Mouse (Mus musculus) splenic B cell, adult 2 months (primary cell): ENCODE measurements at regions not wholly inside any gene's neighbourhood (a gene's known extent, or its start where the extent isn't known, plus 50 kb on each side); places are given as distances from the start of the nearest gene placed in this dataset.

ENCODE experiments used
- DNase-seq: peaks from one replicate; pipeline ENCODE4 v3.0.0-alpha.2; 2011; ENCODE audit warnings: low read depth, low spot score
- H3K27me3 ChIP-seq: 2 replicates; pipeline ENCODE4 v1.6.1; 2012; ENCODE audit warnings: mild to moderate bottlenecking, low read length, moderate library complexity, mixed read lengths; ENCODE audit not compliant: control insufficient read depth, poor library complexity, insufficient read depth, severe bottlenecking
- H3K36me3 ChIP-seq: 2 replicates; pipeline ENCODE4 v1.6.1; 2012; ENCODE audit warnings: mild to moderate bottlenecking, low read length, moderate library complexity, mixed read lengths; ENCODE audit not compliant: control insufficient read depth, poor library complexity, insufficient read depth, severe bottlenecking

DNA sequence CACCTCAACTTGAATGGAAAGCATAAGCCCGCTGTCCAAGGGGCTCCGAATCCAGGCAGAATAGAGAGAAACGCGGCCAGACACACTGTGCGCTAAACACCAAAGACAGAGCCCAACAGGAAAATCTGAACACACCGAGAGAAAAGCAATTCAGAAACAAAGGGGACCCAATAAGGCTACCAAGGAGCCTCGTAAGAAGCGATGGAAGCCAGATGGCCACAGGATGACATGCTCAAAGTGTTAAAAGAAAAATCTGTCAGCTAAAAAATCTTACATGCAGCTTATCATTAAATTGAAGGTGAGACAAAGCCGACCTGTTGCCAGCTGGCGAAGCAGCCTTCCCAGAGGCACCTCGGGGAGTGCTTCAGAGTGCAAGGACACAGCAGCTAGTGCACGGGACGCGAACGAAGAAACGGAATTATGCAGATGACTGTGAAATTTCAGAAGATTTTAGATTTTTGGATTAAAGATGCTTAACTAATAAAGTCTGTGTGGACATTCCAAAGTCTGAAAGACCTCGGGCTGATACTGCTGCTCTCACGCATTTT lies 73.2 kb upstream of the A530016L24Rik start:
- no peak for DNase-seq
- H3K27me3 ChIP-seq, result no peaks in the 10 kb centered on the region
- H3K36me3 ChIP-seq, result no peaks in the 10 kb centered on the region

DNA sequence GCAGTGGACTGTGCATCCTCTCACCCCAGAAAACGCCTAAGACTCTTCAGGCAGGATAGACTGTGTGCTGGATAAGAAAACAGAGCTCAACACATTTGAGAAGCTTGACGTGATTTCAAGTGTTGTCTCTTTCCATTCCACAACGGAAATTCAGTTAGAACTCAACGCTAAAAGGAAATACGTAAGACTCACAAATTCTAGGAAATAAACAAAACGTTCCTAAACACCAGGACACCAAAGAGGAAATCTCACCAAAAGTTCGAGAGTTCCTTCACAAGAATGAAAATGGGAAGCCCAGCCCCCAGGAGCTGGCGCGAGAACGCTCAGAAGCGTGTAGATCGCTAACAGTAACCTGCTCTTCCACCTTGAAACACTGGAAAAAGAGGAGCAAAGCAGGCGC lies 72.7 kb upstream of the A530016L24Rik start:
- Histone ChIP-seq H3K27me3 (no peaks in the 10 kb centered on the region), H3K36me3 (no peaks in the 10 kb centered on the region)
- no peak for DNase-seq

DNA sequence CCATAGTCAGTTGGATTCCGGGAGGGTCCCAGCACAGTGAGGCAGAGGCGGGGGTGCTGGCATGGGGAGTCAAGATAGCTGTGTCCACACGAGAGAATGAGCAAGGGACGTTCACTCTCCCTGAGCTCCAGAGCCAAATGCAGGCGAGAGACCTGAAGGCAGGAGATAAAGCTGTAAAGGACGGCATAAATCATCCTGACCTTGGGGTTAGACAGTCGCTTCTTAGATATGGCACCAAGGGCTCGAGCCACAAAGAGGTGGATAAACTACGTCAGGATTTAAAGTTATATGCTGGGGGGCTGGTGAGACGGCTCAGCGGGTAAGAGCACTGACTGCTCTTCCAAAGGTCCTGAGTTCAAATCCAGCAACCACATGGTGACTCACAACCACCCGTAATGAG lies 70.6 kb upstream of the A530016L24Rik start:
- Histone ChIP-seq H3K27me3 (no peaks in the 10 kb centered on the region), H3K36me3 (no peaks in the 10 kb centered on the region)
- no peak for DNase-seq

DNA sequence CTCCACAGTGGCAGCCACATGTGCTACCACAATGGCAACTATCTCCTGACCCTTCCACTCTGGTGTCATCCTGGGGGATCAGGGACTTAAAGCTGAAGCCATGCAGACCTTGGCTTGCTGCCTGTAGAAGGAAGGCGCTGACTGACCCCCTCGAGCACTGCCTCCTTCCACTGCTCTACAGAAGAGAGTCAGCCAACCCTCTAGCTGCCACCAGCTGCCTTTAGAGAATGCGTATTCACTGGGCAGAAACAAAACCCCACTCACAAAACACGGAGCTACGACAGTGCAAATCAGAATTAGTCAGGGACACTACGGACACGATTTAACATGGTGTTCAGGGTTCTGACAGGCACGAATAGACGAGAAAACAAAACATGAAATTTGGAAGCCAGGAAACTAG lies 67.1 kb upstream of the A530016L24Rik start:
- no peaks in the 10 kb centered on the region for H3K36me3 ChIP-seq
- H3K27me3 ChIP-seq, result no peaks in the 10 kb centered on the region
- DNase-seq, result no peak

DNA sequence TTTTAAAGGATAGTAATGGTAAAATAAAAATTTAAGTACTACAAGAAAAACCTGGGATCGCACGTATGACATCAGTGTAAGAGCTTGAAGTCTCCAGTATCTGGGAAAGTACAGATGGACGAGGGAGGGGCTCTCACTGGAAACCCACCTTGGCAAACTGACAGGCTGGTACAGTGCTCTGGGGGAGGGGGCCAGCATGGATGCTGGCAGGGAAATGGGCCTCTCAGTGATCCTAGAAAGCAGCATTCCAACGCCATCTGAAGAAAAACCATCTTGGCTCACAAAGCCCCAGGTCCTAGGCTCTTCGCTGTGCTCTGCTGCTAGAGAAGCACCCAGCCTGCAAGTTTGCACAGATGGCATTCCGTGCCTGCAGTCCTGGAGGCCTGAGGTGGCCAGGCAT lies 65.1 kb upstream of the A530016L24Rik start:
- DNase-seq, result no peak
- no peaks in the 10 kb centered on the region for H3K27me3 ChIP-seq
- H3K36me3 ChIP-seq, result no peaks in the 10 kb centered on the region

DNA sequence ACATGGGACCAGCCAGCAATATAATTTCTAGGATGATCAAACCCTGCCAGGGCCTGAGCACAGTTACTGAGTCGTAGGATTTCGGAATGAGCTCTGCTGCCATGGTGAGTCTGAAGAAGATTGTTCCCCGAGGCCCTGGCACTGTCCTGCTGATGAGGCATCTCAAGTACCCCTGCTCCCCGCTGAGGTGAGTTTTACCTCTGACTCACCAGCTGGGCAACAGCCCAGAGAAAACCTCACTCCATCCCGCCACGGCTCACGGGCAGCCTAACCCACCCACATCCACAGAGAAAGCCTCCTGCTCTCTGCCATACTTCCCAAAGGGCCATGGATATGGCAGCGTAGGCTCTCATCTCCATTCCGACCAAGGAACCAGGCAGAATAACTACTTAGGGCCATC lies 62.6 kb upstream of the A530016L24Rik start:
- no peak for DNase-seq
- Histone ChIP-seq H3K36me3 (no peaks in the 10 kb centered on the region), H3K27me3 (no peaks in the 10 kb centered on the region)

DNA sequence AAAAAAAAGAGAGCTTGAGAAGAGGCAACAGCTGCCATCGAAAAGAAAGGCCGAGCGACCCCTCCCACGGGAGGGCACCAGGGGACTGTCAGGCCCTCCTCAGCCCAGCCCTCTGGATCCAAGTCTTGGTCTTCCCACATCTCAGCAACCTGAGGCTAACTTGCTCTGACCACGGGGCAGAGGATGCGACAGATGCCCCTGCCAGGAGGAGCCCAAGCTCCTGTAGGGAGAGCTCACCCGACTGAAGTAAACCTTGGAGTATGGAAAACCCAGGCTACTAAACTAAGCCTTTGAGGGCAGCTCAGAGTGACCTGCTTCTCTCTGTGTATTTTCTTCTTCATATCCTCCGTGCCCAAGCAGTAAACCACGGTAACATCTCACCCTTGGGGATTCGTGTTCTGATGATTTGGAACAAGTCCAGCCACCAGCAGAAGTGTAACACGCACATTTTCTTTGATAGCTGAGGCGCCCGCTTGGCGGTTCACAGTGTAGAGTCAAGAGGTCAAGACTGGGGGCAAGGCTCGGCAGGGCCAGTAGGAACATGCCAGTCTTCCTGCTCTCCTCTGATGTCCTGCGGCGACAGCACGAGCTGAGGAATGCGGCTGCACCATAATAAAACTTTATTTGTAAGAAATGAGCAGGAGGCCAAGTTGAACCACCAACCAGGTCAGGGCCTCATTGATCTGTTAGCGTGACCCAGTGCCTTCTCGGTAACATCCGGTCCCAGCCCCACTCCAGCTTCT lies 59.0 kb upstream of the A530016L24Rik start:
- no peaks in the 10 kb centered on the region for H3K36me3 ChIP-seq
- no peaks in the 10 kb centered on the region for H3K27me3 ChIP-seq
- no peak for DNase-seq

DNA sequence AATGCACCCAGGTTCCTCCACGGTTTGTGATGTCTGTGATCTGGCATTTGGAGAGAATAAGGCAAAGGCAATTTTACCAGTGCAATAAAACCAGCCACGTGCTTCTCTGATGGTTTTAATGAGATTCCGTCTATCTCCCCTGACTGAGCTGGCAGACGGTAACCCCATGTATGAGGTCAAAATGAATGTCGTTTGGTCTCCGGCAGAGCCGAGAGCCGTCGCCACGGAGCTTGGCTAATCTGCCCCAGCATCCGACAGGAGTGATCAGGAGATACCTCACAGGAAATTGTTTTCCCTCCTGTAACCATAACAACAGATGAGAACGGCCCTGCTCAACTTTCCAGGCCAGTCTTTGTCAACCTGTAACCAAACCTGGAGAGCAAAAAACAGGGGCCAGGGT lies 55.9 kb upstream of the A530016L24Rik start:
- Histone ChIP-seq H3K36me3 (no peaks in the 10 kb centered on the region), H3K27me3 (no peaks in the 10 kb centered on the region)
- DNase-seq, result no peak

DNA sequence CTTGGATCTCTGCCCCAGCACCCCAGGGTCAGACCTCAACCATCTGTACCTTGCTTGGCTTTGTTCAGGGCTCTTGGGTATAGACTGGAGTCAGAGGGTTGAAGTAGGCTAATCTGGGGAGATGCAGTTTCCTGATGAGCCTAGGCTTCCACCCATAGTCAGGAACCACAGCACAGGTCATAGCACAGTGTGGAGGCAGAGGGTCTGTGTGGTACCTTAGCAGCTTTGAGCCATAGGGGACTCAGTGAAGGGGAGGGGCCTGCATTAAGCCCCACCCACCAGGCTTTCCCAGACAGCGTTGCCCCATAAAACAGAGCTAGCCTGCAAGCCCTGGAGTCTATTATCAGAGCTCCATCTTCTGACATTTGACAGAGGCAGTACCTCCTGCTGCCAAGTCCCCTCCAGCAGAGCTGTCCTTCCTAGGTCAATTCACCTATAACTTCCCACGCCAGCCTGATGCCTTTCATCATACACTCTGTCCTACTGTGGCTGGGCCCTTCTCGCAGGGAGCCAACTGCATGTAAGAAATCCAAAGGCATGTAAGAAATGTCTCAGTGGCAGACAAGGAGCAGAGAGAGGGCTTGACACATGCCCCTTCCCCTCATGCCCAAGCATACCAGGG lies 54.5 kb upstream of the A530016L24Rik start:
- Histone ChIP-seq H3K27me3 (no peaks in the 10 kb centered on the region), H3K36me3 (no peaks in the 10 kb centered on the region)
- DNase-seq, result no peak

DNA sequence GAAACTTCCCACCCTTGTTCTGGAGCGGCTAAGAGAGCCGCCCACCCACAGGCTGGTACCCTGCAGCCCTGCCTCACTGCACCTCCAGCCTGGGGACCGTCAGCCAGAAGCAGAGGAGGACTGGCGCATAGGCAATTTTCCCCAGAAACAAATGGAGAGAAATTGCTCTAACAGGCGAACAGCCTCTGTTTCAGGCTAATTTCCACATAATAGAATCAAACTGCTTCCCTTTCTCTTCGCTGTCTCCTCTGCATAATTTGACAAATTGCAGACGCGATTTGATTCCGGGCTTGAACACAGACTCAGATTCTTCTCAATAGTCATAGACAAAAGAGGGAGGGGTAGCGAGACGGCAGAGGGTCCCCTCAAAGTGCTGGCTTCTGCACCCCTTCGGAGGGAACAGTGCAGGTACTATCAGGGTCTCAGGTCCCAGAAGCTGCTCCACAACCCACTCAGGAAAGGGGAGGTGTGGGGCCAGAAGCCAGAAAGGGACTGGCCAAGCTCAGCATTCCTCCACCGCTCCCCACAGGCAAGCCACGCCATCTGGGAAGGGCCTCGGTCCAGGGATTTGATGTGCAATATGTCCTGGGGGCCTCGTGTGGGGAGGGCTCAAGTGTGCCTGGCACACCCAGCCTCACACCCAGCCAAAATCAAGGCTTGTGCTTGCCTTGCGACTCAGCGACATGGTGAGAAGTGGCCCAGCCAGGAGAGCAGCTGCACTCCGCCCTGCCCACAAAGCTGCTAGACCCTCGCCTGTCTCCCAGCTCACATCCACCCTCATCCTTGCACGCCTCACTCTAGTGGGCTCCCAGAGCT lies 53.7 kb upstream of the A530016L24Rik start:
- no peaks in the 10 kb centered on the region for H3K36me3 ChIP-seq
- no peak for DNase-seq
- no peaks in the 10 kb centered on the region for H3K27me3 ChIP-seq

DNA sequence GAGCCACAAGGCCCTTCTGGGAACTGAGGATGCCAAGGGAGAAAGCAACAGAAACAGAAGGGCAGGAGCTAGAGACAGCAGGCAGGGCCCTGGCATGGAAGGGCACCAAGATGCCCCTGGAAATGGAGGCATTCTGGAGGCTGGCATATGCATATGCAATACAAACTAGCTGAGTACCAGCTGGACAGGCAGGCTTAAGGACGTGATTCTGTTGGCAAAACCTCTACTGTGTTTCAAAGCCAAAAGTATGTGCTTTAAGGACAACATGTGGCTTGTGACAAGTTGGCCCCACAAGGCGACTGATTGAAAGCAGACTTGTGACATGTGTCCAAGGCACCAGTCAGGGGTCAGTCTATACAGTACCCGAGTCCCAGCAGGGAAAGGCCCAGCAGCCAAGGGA lies 52.2 kb upstream of the A530016L24Rik start:
- Histone ChIP-seq H3K27me3 (no peaks in the 10 kb centered on the region), H3K36me3 (no peaks in the 10 kb centered on the region)
- DNase-seq, result no peak

DNA sequence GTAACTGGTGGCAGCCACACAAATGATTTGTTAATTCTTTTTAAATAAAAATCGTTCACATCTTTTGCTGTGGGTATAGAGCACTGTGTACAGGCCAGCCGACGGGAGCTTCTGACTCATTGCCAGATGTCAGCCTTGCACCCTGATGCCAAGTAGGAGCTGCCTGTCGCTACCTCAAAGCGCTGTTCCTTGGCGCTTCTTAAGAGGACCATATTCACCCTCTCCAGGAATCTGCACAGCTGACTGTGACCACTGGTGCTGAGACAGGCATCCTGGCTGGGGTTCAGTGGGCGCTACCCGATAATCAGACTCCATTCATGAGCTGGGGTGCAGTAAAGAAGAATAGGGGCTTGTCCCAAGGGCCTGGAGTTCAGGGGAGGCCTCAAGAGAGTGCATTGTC lies 51.0 kb upstream of the A530016L24Rik start:
- Histone ChIP-seq H3K36me3 (no peaks in the 10 kb centered on the region), H3K27me3 (no peaks in the 10 kb centered on the region)
- DNase-seq, result no peak
